Comparison of ENCODE assay signal across 8 mouse cellular contexts in the genomic region with DNA sequence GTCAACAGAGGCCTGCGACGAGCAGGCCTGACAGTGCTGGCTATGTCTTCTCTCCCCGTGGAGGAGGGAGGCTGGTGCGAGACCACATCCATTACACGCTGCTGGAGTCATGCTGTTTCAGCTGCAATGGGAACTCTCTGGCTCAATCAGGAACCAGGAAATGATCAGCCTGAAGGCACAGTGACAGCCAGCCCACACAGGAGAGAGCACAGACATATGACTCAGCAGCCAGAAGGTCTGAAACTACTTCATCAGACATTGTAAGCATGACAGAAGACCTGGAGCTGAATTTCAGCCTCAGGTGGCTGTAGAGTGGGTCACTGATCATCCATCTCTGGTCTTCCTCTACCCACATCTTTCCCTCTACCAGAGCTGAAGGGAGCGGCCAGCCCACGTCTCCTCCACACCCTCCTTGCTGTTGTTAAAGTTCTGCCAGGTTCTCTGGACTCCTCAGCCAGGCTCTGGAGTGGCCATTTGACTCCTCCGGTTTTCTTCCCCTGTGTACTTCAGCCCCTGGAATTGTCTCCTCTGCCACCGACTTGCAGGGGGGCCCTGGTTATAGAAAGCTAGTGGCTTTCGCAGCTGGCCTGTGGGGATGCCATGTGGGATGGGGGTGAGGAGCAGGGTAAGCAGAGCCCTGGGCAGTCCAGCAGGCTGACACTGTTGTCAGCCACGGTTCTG. TPM values are rescaled to one million over a fixed set of nuclear protein-coding genes. Genes with fewer than 3 reads are reported as not detected.
DNase-seq lines count a peak whose midpoint lies in the region; ATAC-seq lines count a peak whose summit lies in the region.

No protein-coding gene starts in this region.

- no peaks in the 10 kb centered on the region for H3K36me3 ChIP-seq in hindbrain, embryonic 12.5 days
- H3K36me3 ChIP-seq in hindbrain, embryonic 11.5 days (ENCODE audit: control insufficient read depth, insufficient read depth, low read length): no peaks in the 10 kb centered on the region

- H3K27me3 ChIP-seq in hindbrain, embryonic 12.5 days: 0 out of 2 replicates have a peak, but pooled peaks cover 3% of the 10 kb centered on the region
- H3K27me3 ChIP-seq in hindbrain, embryonic 11.5 days (ENCODE audit: control insufficient read depth, insufficient read depth, low read length): no peaks in the 10 kb centered on the region

- H3K4me2 ChIP-seq in hindbrain, embryonic 12.5 days (replicated peaks): no peak overlapping the region
- no peak overlapping the region for H3K4me2 ChIP-seq in hindbrain, embryonic 11.5 days (replicated peaks; ENCODE audit: low read depth, low read length)

- DNase-seq in hindbrain, embryonic 11.5 days (ENCODE audit: low spot score): no peak
- peak; percentile 91 for DNase-seq in MN1 (ENCODE audit: low spot score)
- DNase-seq in heart, adult 9 months (ENCODE audit: low spot score in 2 of 2): peak; percentile 28 to 45
- DNase-seq in left cerebral cortex, adult 8-10 months (ENCODE audit: low spot score in 2 of 2): peak; percentile 22 to 70
- DNase-seq in testis, postnatal 10 days (ENCODE audit: low spot score): no peak
- DNase-seq in ovary, adult 18-20 months (ENCODE audit: low spot score): no peak
- DNase-seq in lung, postnatal 4 days: no peak

- H3K9ac ChIP-seq in hindbrain, embryonic 12.5 days: peak overlapping the region; percentile 23; the same call in 1 of the 2 replicates
- H3K9ac ChIP-seq in hindbrain, embryonic 11.5 days (ENCODE audit: low read depth, low read length): no peak overlapping the region

- WGBS in hindbrain, embryonic 12.5 days: 48% methylated on average over 11 of the region's 11 CpGs
- WGBS in hindbrain, embryonic 11.5 days: 50% methylated on average over 11 of the region's 11 CpGs

- H3K4me1 ChIP-seq in hindbrain, embryonic 12.5 days: peaks cover 12% of the 10 kb centered on the region
- H3K4me1 ChIP-seq in hindbrain, embryonic 11.5 days (replicated peaks; ENCODE audit: control insufficient read depth, insufficient read depth, low read length): no peaks in the 10 kb centered on the region

- no peak overlapping the region for H3K4me3 ChIP-seq in hindbrain, embryonic 12.5 days
- H3K4me3 ChIP-seq in hindbrain, embryonic 11.5 days (ENCODE audit: low read depth, low read length): no peak overlapping the region

- ATAC-seq in hindbrain, embryonic 12.5 days (ENCODE audit: low FRiP score): no peak
- ATAC-seq in hindbrain, embryonic 11.5 days (ENCODE audit: low FRiP score): no peak

- H3K27ac ChIP-seq in hindbrain, embryonic 12.5 days: no peak overlapping the region
- H3K27ac ChIP-seq in hindbrain, embryonic 11.5 days (ENCODE audit: low read depth, low read length): no peak overlapping the region

- H3K9me3 ChIP-seq in hindbrain, embryonic 12.5 days (replicated peaks): no peaks in the 10 kb centered on the region
- H3K9me3 ChIP-seq in hindbrain, embryonic 11.5 days (ENCODE audit: control insufficient read depth, low read length): no peaks in the 10 kb centered on the region

RNA-seq across cellular contexts. Expression of a gene that starts 27.4 kb away (rescaled TPM):
- 7.2 and 7.7 TPM in 2 replicates for polyA plus RNA-seq in hindbrain, embryonic 12.5 days (2016; fragmentation: Nextera tagmentation; extraction: Ambion mirVana)
- polyA plus RNA-seq in hindbrain, embryonic 11.5 days (2014; fragmentation: Nextera tagmentation; extraction: Ambion mirVana): 10.3 and 11.0 TPM in 2 replicates
- total RNA-seq in left cerebral cortex, adult 8-10 months (2022): 10 to 100 TPM; 53.8 to 61.2 (median 56.4) TPM

Comparison
In these comparisons a context has a peak if more than half of its experiments do, and no peak if none do; other contexts are left out.
1. DNase-seq: peak in MN1 (single experiment), heart, adult 9 months (2 of 2) and left cerebral cortex, adult 8-10 months (2 of 2); none in hindbrain, embryonic 11.5 days (single experiment), testis, postnatal 10 days (single experiment), ovary, adult 18-20 months (single experiment) and lung, postnatal 4 days (0 of 2).